15 mouse cellular contexts compared by ENCODE assay signal in the genomic region with DNA sequence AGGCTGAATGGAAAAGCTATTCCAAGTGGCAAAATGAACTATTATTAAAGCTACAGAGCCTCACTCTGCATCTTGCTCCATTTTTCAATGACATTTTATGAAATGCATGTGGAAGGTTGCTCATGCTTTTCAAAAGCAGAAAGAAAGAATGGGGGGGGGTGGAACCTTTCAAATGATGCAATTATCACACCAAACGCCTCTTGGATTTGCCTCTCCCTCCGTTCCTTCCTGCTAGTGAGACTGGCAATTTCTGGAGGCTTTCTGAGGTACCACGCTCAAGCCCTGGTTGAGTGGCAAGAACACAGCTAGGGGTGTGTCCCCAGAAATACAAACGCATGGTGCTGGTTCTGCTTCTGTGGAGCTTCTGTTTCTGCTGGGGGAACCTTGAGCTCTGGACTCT.
DNase-seq lines count a peak whose midpoint lies in the region; ATAC-seq and TF ChIP-seq lines count a peak whose summit lies in the region.
"Had no signal": no experiment of that assay in that cellular context is flagged by ENCODE, and none has a peak within 500 bp of the region (broad histone marks: within the 10 kb centered on the region; RNA-seq: fewer than 3 reads in every experiment).

No protein-coding gene starts in this region.

- H3K4me2 ChIP-seq in midbrain, embryonic 16.5 days (ENCODE audit: low read length) = no peak overlapping the region
- H3K4me2 ChIP-seq in midbrain, embryonic 13.5 days (replicated peaks) = no peak overlapping the region
- H3K4me2 ChIP-seq in liver, embryonic 11.5 days = peak overlapping the region; percentile 53
- H3K4me2 ChIP-seq in stomach, postnatal 0 days (replicated peaks; ENCODE audit: low read depth) = no peak overlapping the region
- H3K4me2 ChIP-seq: lung, embryonic 15.5 days had no signal

- H3K27me3 ChIP-seq in midbrain, embryonic 16.5 days (ENCODE audit: control insufficient read depth, insufficient read depth, low read depth, low read length) = no peaks in the 10 kb centered on the region
- no peaks in the 10 kb centered on the region for H3K27me3 ChIP-seq in midbrain, embryonic 13.5 days
- H3K27me3 ChIP-seq in liver, embryonic 11.5 days (replicated peaks; ENCODE audit: control insufficient read depth, insufficient read depth, low read length) = no peaks in the 10 kb centered on the region
- no peaks in the 10 kb centered on the region for H3K27me3 ChIP-seq in stomach, postnatal 0 days (ENCODE audit: control insufficient read depth, insufficient read depth, low read length)
- H3K27me3 ChIP-seq: lung, embryonic 15.5 days had no signal

- DNase-seq in frontal cortex, postnatal 25 days (ENCODE audit: low spot score in 2 of 2) = no peak
- no peak for DNase-seq in liver, embryonic 11.5 days (ENCODE audit: low spot score)
- DNase-seq in stomach, postnatal 0 days (ENCODE audit: low spot score) = no peak
- DNase-seq in adipocyte (ENCODE audit: low spot score) = no peak
- DNase-seq: adrenal gland, adult 2 months; cerebellum, adult 18-20 months; gastrocnemius, postnatal 14 days; heart, postnatal 4 days; left cerebral cortex, postnatal 4 days; thymus, postnatal 25 days had no signal

- H3K9ac ChIP-seq in midbrain, embryonic 16.5 days (ENCODE audit: low read depth, low read length) = no peak overlapping the region
- H3K9ac ChIP-seq in midbrain, embryonic 13.5 days (replicated peaks) = no peak overlapping the region
- H3K9ac ChIP-seq in liver, embryonic 11.5 days (ENCODE audit: low read depth, low read length) = peak overlapping the region; percentile 42; the same call in 1 of the 2 replicates
- H3K9ac ChIP-seq in stomach, postnatal 0 days (ENCODE audit: low read length) = no peak overlapping the region
- H3K9ac ChIP-seq: lung, embryonic 15.5 days had no signal

- H3K4me3 ChIP-seq in midbrain, embryonic 16.5 days (ENCODE audit: low read depth, low read length) = no peak overlapping the region
- no peak overlapping the region for H3K4me3 ChIP-seq in midbrain, embryonic 13.5 days (replicated peaks)
- no peak overlapping the region for H3K4me3 ChIP-seq in liver, embryonic 11.5 days (ENCODE audit: low read depth, low read length)
- H3K4me3 ChIP-seq in stomach, postnatal 0 days (ENCODE audit: low read depth, low read length) = no peak overlapping the region
- H3K4me3 ChIP-seq: lung, embryonic 15.5 days had no signal

- TF ChIP-seq EP300 in stomach, postnatal 0 days (optimal IDR thresholded peaks at IDR 0.05) = no peak

- peak overlapping the region; percentile 46; the same call in 1 of the 2 replicates for H3K27ac ChIP-seq in midbrain, embryonic 16.5 days (ENCODE audit: low read length)
- no peak overlapping the region for H3K27ac ChIP-seq in midbrain, embryonic 13.5 days
- H3K27ac ChIP-seq in liver, embryonic 11.5 days (ENCODE audit: low read depth, low read length) = peak overlapping the region; percentile 92
- peak overlapping the region; percentile 45; the same call in 1 of the 2 replicates for H3K27ac ChIP-seq in stomach, postnatal 0 days (replicated peaks)
- H3K27ac ChIP-seq: lung, embryonic 15.5 days had no signal

- WGBS in midbrain, embryonic 16.5 days = 71% methylated on average over 4 of the region's 4 CpGs
- WGBS in midbrain, embryonic 13.5 days = 70% methylated on average over 4 of the region's 4 CpGs
- WGBS in liver, embryonic 11.5 days = 35% methylated on average over 4 of the region's 4 CpGs
- WGBS in stomach, postnatal 0 days = 57% methylated on average over 4 of the region's 4 CpGs

- TF ChIP-seq CTCF in stomach, postnatal 0 days (IDR thresholded peaks at IDR 0.05; ENCODE audit: low read depth) = no peak

- 0 out of 2 replicates have a peak, but pooled peaks cover 2% of the 10 kb centered on the region for H3K36me3 ChIP-seq in midbrain, embryonic 16.5 days (ENCODE audit: control insufficient read depth, insufficient read depth, low read length)
- H3K36me3 ChIP-seq in midbrain, embryonic 13.5 days = no peaks in the 10 kb centered on the region
- no peaks in the 10 kb centered on the region for H3K36me3 ChIP-seq in liver, embryonic 11.5 days (ENCODE audit: control insufficient read depth, insufficient read depth, low read length)
- H3K36me3 ChIP-seq in stomach, postnatal 0 days (ENCODE audit: control insufficient read depth, insufficient read depth, low read length) = no peaks in the 10 kb centered on the region
- H3K36me3 ChIP-seq: lung, embryonic 15.5 days had no signal

- ATAC-seq in frontal cortex, adult (ENCODE audit: low TSS enrichment) = 0 out of 2 replicates have a peak, but pooled peaks have one; percentile 24
- 0 out of 2 replicates have a peak, but pooled peaks have one; percentile 20 for ATAC-seq in midbrain, embryonic 16.5 days
- ATAC-seq in midbrain, embryonic 13.5 days = no peak
- 0 out of 2 replicates have a peak, but pooled peaks have one; percentile 8 for ATAC-seq in liver, embryonic 11.5 days (replicated peaks; ENCODE audit: low FRiP score)
- ATAC-seq in stomach, postnatal 0 days (ENCODE audit: low FRiP score, low TSS enrichment) = no peak
- no peak for ATAC-seq in monocyte, adult 5-6 weeks (replicated peaks; ENCODE audit: insufficient number of reproducible peaks, low FRiP score, low TSS enrichment, poor library complexity, severe bottlenecking)

- no peaks in the 10 kb centered on the region for H3K9me3 ChIP-seq in midbrain, embryonic 16.5 days (replicated peaks; ENCODE audit: control insufficient read depth, low read length, poor library complexity, severe bottlenecking)
- H3K9me3 ChIP-seq in midbrain, embryonic 13.5 days = no peaks in the 10 kb centered on the region
- H3K9me3 ChIP-seq in liver, embryonic 11.5 days (ENCODE audit: control insufficient read depth, low read length) = no peaks in the 10 kb centered on the region
- no peaks in the 10 kb centered on the region for H3K9me3 ChIP-seq in stomach, postnatal 0 days (ENCODE audit: control insufficient read depth, low read length)
- H3K9me3 ChIP-seq: lung, embryonic 15.5 days had no signal

- H3K4me1 ChIP-seq in midbrain, embryonic 16.5 days (ENCODE audit: control insufficient read depth, insufficient read depth, low read length) = peaks cover 12% of the 10 kb centered on the region; the same call in 1 of the 2 replicates
- 0 out of 2 replicates have a peak, but pooled peaks cover 7% of the 10 kb centered on the region for H3K4me1 ChIP-seq in midbrain, embryonic 13.5 days (replicated peaks)
- peaks cover 30% of the 10 kb centered on the region for H3K4me1 ChIP-seq in liver, embryonic 11.5 days (replicated peaks; ENCODE audit: control insufficient read depth, insufficient read depth, low read length)
- peaks cover 5% of the 10 kb centered on the region; the same call in 1 of the 2 replicates for H3K4me1 ChIP-seq in stomach, postnatal 0 days (replicated peaks; ENCODE audit: control insufficient read depth, insufficient read depth)

Comparison
In these comparisons a context has a peak if more than half of its experiments do, and no peak if none do; other contexts are left out.
1. ATAC-seq: peak in frontal cortex, adult (single experiment), midbrain, embryonic 16.5 days (single experiment) and liver, embryonic 11.5 days (single experiment); none in midbrain, embryonic 13.5 days (single experiment), stomach, postnatal 0 days (single experiment) and monocyte, adult 5-6 weeks (single experiment).